Mouse (Mus musculus) liver, embryonic 14.5 days (tissue): Measurements from ENCODE around the gene Gpx4. TPM values are rescaled to one million over a fixed set of nuclear protein-coding genes. Genes with fewer than 3 reads are reported as not detected.
"Not testable (repeated sequence)": the region's sequence is repeated elsewhere in the genome, so short reads cannot be mapped to it uniquely, and the experiment has no call there.

Experiments used
- ATAC-seq: fragments of 200-750 bp; cut with Nextera tagmentation; 2 replicates; pipeline ENCODE4 v1.8.0; 2017; ENCODE audit warnings: moderate number of reproducible peaks, mild to moderate bottlenecking, moderate library complexity; ENCODE audit not compliant: insufficient read depth
- DNase-seq, 3 experiments: peaks; one replicate each; pipeline ENCODE4 v3.0.0-alpha.2; 2012 to 2013; ENCODE audit warnings: low read depth in 3 of 3, low spot score in 3 of 3
- H3K27ac ChIP-seq: fragments of 300-500 bp; sonication (generic); 2 replicates; pipeline ENCODE4 v1.5.1; 2014; ENCODE audit warnings: moderate library complexity, mild to moderate bottlenecking, control low read depth, inconsistent platforms
- H3K27me3 ChIP-seq: fragments of 300-500 bp; sonication (generic); 2 replicates; pipeline ENCODE4 v1.6.1; 2014; ENCODE audit warnings: mild to moderate bottlenecking, low read length, moderate library complexity; ENCODE audit not compliant: control insufficient read depth, insufficient read depth
- H3K36me3 ChIP-seq: fragments of 300-500 bp; sonication (generic); replicated peaks from 2 replicates; pipeline ENCODE4 v1.6.1; 2014; ENCODE audit warnings: low read depth; ENCODE audit not compliant: control insufficient read depth, insufficient read depth
- H3K4me1 ChIP-seq, 2 experiments: fragments of 200-500 bp in 1 of 2; fragments of 300-500 bp in 1 of 2; sonication (generic) in 1 of 2; replicated peaks; 2 replicates each; pipeline ENCODE4 v1.6.1; 2012 to 2014; ENCODE audit warnings: antibody characterized with exemption in 1 of 2, inconsistent platforms in 1 of 2, low read length in 1 of 2; ENCODE audit not compliant: control insufficient read depth in 2 of 2, insufficient read depth in 2 of 2
- H3K4me2 ChIP-seq: fragments of 300-500 bp; sonication (generic); 2 replicates; pipeline ENCODE4 v1.6.1; 2014; ENCODE audit warnings: low read depth, mild to moderate bottlenecking, control low read depth, moderate library complexity
- H3K4me3 ChIP-seq, 2 experiments: fragments of 200-500 bp in 1 of 2; fragments of 300-500 bp in 1 of 2; sonication (generic) in 1 of 2; 2 replicates each; pipeline ENCODE4 v1.5.1; 2012 to 2014; ENCODE audit warnings: low read depth in 2 of 2, low read length in 2 of 2, mild to moderate bottlenecking in 2 of 2, control low read depth in 1 of 2, inconsistent platforms in 1 of 2, moderate library complexity in 1 of 2; ENCODE audit not compliant: insufficient read depth in 1 of 2
- H3K9ac ChIP-seq: fragments of 300-500 bp; sonication (generic); replicated peaks from 2 replicates; pipeline ENCODE4 v1.6.1; 2014; ENCODE audit warnings: mild to moderate bottlenecking, control low read depth, moderate library complexity
- H3K9me3 ChIP-seq: fragments of 300-500 bp; sonication (generic); 2 replicates; pipeline ENCODE4 v1.6.1; 2016; ENCODE audit warnings: low read length, mixed read lengths; ENCODE audit not compliant: control insufficient read depth
- CTCF ChIP-seq: IDR thresholded peaks from 2 replicates; pipeline ENCODE4 v1.5.1; 2016; ENCODE audit warnings: antibody characterized with exemption, low read depth, control low read depth
- EP300 ChIP-seq: IDR thresholded peaks from 2 replicates; pipeline ENCODE4 v1.6.1; 2016; ENCODE audit warnings: antibody characterized with exemption, low read depth
- WGBS: fragments of 180-500 bp; shearing (Covaris S2); extraction: QIAGEN DNeasy Blood & Tissue Kit; methylation state at CpG from one replicate; pipeline ENCODE4 v1.1.7; 2014; ENCODE audit not compliant: insufficient replicate concordance; 5-methylcytosine and 5-hydroxymethylcytosine counted together
- polyA plus RNA-seq, 2 experiments: library from polyadenylated mRNA; depleted of rRNA in 1 of 2; stranded (reverse) in 1 of 2; unstranded in 1 of 2; fragments of >200 nt; fragmentation: Nextera tagmentation in 1 of 2; extraction: Ambion mirVana in 1 of 2; gene quantifications; 2 replicates each; pipeline versions ENCODE4 v1.2.1 to v1.2.3; 2012 to 2014

The Gpx4 gene
- polyA plus RNA-seq, 2 experiments: 388 to 724 TPM

DNA sequence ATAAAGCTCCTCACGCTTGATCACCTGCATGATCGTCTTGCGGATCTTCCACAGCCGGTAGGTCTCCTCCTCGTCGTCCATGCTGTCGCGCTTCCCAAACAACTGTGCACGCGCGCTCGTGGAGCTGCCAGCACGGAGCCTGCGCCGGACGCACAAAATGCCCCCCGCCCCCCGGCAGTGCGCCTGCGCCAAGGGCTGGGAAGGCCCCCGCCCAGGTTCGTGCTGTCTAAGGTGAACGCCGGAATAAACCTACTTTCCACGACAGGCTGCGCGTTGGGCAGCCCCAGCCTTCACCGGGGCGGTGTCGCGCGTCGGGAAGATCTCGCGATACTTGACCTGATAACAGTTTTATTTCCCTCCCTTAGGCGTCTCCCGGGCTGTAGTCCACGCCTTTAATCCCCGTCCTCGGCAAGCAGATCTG is 7.4 kb upstream of the Gpx4 start, which contains the start of gene Polr2e:
Polr2e (minus strand) TSS at position 237 of the 421 bp plus-strand sequence.
- peak; percentile 98 for ATAC-seq
- H3K9ac ChIP-seq: peak within 1 kb of the TSS; percentile 94
- H3K27me3 ChIP-seq: no peaks in the 10 kb centered on the region
- peak within 1 kb of the TSS; percentile 63 for H3K27ac ChIP-seq
- peaks cover 28% of the 10 kb centered on the region for H3K36me3 ChIP-seq
- H3K4me1 ChIP-seq: peaks cover 5 to 9% of the 10 kb centered on the region in 2 experiments
- TF ChIP-seq CTCF (peak; percentile 39), EP300 (peak; percentile 81)
- no peaks in the 10 kb centered on the region for H3K9me3 ChIP-seq
- under 1% methylated on average over 40 of the region's 40 CpGs for WGBS
- H3K4me2 ChIP-seq: peak within 1 kb of the TSS; percentile 97
- peak within 1 kb of the TSS; percentile 93 to 95 for H3K4me3 ChIP-seq
- peak; percentile 94 to 96 (median 94) for DNase-seq

- peaks cover 13% of the 10 kb centered on the region for H3K36me3 ChIP-seq
- 78% methylated on average over 8 of the region's 8 CpGs for WGBS
- not testable (repeated sequence) for H3K4me2 ChIP-seq, H3K27ac ChIP-seq, DNase-seq, H3K4me1 ChIP-seq, ATAC-seq, H3K4me3 ChIP-seq, H3K9ac ChIP-seq, H3K27me3 ChIP-seq, H3K9me3 ChIP-seq
Measured at GRCm38 (mm10) chr10:80041409-80042060, 5.4 kb upstream of the Gpx4 start.

GRCm38 (mm10) chr10:80044087-80044486 is 2.9 kb upstream of the Gpx4 start:
- Histone ChIP-seq H3K9ac (no peak overlapping the region), H3K4me1 (peaks cover 8 to 19% of the 10 kb centered on the region in 2 experiments), H3K36me3 (no peaks in the 10 kb centered on the region), H3K4me3 (no peak overlapping the region), H3K4me2 (no peak overlapping the region), H3K27ac (no peak overlapping the region), H3K27me3 (no peaks in the 10 kb centered on the region), H3K9me3 (no peaks in the 10 kb centered on the region)
- no peak for TF ChIP-seq CTCF
- TF ChIP-seq EP300: no peak
- WGBS: 84% methylated on average over 4 of the region's 4 CpGs
- DNase-seq (no peak), ATAC-seq (no peak)

- H3K4me3 ChIP-seq, H3K27me3 ChIP-seq, H3K27ac ChIP-seq, H3K9ac ChIP-seq, H3K9me3 ChIP-seq, ATAC-seq, DNase-seq, H3K36me3 ChIP-seq, H3K4me2 ChIP-seq: not testable (repeated sequence)
- 71% methylated on average over 2 of the region's 4 CpGs for WGBS
- H3K4me1 ChIP-seq: peaks cover 5 to 18% of the 10 kb centered on the region in 2 experiments
Measured at GRCm38 (mm10) chr10:80045364-80045763, 1.6 kb upstream of the Gpx4 start.

DNA sequence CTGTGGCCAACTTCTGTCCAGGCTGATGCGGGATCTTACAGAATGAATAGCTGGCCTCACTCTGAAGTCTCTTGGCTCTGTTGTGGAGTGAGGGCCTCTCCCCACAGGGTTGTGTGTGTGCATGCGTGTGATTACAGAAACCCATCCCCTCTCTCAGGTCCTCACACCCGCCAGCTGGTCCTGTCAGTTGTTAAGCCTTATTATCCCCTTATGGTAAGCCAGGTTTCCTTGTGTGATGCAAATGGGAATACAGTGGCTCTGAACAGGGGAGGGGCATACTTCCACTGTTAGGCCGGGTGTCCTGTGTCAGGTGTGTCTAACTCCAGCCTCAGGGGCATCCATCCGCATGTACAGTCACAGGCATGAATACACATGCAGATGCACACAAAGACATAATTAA is 1.2 kb upstream of the Gpx4 start:
- peaks cover 9 to 19% of the 10 kb centered on the region in 2 experiments for H3K4me1 ChIP-seq
- no peaks in the 10 kb centered on the region for H3K27me3 ChIP-seq
- H3K4me3 ChIP-seq: no peak overlapping the region
- TF ChIP-seq CTCF (no peak), EP300 (no peak)
- no peak overlapping the region for H3K4me2 ChIP-seq
- H3K9ac ChIP-seq: no peak overlapping the region
- no peak for ATAC-seq
- no peaks in the 10 kb centered on the region for H3K36me3 ChIP-seq
- WGBS: 65% methylated on average over 5 of the region's 5 CpGs
- no peak overlapping the region for H3K27ac ChIP-seq
- DNase-seq: no peak
- no peaks in the 10 kb centered on the region for H3K9me3 ChIP-seq
